Mouse (Mus musculus) kidney, postnatal 25 days (tissue): ENCODE results near the gene Defa34.
"Not testable (repeated sequence)": the region's sequence is repeated elsewhere in the genome, so short reads cannot be mapped to it uniquely, and the experiment has no call there.

Source experiments
- DNase-seq, 2 experiments: peaks; one replicate each; pipeline ENCODE4 v3.0.0; 2021; ENCODE audit warnings: mixed read lengths in 2 of 2

Gene Defa34

DNA sequence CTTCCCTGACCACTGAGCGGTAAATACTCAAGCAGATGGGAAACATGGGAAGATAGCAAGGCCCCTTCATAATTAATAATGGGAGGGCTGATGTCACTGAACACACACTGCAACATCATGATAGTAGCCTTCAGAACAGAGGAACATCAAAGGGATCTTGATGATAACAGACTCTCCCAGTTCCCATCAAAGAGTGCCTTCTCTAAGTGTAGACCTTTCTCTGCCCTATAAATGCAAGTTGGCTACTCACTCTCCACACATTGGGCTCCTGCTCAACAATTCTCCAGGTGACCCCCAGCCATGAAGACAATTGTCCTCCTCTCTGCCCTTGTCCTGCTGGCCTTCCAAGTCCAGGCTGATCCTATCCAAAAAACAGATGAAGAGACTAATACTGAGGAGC is at the start of gene Defa34:
Defa34 (plus strand) TSS at position 301 of the 400 bp plus-strand sequence.
- not testable (repeated sequence) for DNase-seq

DNA sequence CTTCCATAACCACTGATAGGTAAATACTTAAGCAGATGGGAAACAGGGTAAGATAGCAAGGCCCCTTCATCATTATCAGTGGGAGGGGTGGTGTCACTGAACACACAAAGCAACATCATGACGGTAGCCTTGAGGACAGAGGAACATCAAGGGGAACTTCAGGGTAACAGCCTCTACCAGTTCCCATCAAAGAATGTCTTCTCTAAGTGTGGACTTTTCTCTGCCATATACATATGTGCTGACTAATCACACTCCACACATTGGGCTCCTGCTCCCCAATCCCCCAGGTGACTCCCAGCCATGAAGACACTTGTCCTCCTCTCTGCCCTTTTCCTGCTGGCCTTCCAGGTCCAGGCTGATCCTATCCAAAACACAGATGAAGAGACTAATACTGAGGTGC is 47.7 kb upstream of the Defa34 start, which contains the start of gene Defa26:
Defa26 (plus strand) TSS at position 301 of the 400 bp plus-strand sequence.
- DNase-seq = not testable (repeated sequence)

GRCm38 (mm10) chr8:21655480-21655879 is 10.1 kb upstream of the Defa34 start, which contains the start of gene Defa17:
Gene Defa17 (plus strand): TSS chr8:21655780.
- not testable (repeated sequence) for DNase-seq

GRCm38 (mm10) chr8:21703545-21703944 is 37.9 kb downstream of the Defa34 start, which contains the start of gene AY761184:
Gene AY761184 (minus strand): TSS chr8:21703645.
- DNase-seq = not testable (repeated sequence)
